Mouse (Mus musculus) neural tube, embryonic 14.5 days (tissue): ENCODE results near the gene Ckm. TPM values are rescaled to one million over a fixed set of nuclear protein-coding genes. Genes with fewer than 3 reads are reported as not detected.

Experiments used
- ATAC-seq: fragments of 200-750 bp; cut with Nextera tagmentation; 2 replicates; pipeline ENCODE4 v1.8.0; 2017; ENCODE audit warnings: low read depth, mild to moderate bottlenecking, moderate TSS enrichment, moderate library complexity
- H3K27ac ChIP-seq: fragments of 300-500 bp; sonication (generic); 2 replicates; pipeline ENCODE4 v1.5.1; 2014; ENCODE audit warnings: low read depth, mild to moderate bottlenecking, control low read depth, low read length, moderate library complexity, mixed read lengths
- H3K27me3 ChIP-seq: fragments of 300-500 bp; sonication (generic); 2 replicates; pipeline ENCODE4 v1.6.1; 2014; ENCODE audit warnings: low read length; ENCODE audit not compliant: control insufficient read depth, insufficient read depth
- H3K36me3 ChIP-seq: fragments of 300-500 bp; sonication (generic); 2 replicates; pipeline ENCODE4 v1.6.1; 2014; ENCODE audit warnings: low read length, mixed read lengths; ENCODE audit not compliant: control insufficient read depth, insufficient read depth
- H3K4me1 ChIP-seq: fragments of 300-500 bp; sonication (generic); 2 replicates; pipeline ENCODE4 v1.6.1; 2014; ENCODE audit warnings: low read length; ENCODE audit not compliant: control insufficient read depth, insufficient read depth
- H3K4me2 ChIP-seq: fragments of 300-500 bp; sonication (generic); 2 replicates; pipeline ENCODE4 v1.6.1; 2014; ENCODE audit warnings: mild to moderate bottlenecking, low read depth, low read length, control low read depth
- H3K4me3 ChIP-seq: fragments of 300-500 bp; sonication (generic); 2 replicates; pipeline ENCODE4 v1.5.1; 2014; ENCODE audit warnings: low read depth, low read length, control low read depth, mixed read lengths
- H3K9ac ChIP-seq: fragments of 300-500 bp; sonication (generic); replicated peaks from 2 replicates; pipeline ENCODE4 v1.6.1; 2014; ENCODE audit warnings: low read depth, mild to moderate bottlenecking, control low read depth, low read length, mixed read lengths
- H3K9me3 ChIP-seq: fragments of 300-500 bp; sonication (generic); 2 replicates; pipeline ENCODE4 v1.6.1; 2016; ENCODE audit warnings: low read length; ENCODE audit not compliant: control insufficient read depth
- WGBS: fragments of 180-500 bp; shearing (Covaris S2); extraction: QIAGEN DNeasy Blood & Tissue Kit; methylation state at CpG from one replicate; pipeline ENCODE4 v1.1.7; 2014; 5-methylcytosine and 5-hydroxymethylcytosine counted together
- polyA plus RNA-seq: library from polyadenylated mRNA; unstranded; fragments of >200 nt; fragmentation: Nextera tagmentation; extraction: Ambion mirVana; gene quantifications from 2 replicates; pipeline ENCODE4 v1.2.1, GENCODE M21; 2014

Ckm gene
- polyA plus RNA-seq, 1 experiment from 2014 or later: 2.0 TPM

DNA sequence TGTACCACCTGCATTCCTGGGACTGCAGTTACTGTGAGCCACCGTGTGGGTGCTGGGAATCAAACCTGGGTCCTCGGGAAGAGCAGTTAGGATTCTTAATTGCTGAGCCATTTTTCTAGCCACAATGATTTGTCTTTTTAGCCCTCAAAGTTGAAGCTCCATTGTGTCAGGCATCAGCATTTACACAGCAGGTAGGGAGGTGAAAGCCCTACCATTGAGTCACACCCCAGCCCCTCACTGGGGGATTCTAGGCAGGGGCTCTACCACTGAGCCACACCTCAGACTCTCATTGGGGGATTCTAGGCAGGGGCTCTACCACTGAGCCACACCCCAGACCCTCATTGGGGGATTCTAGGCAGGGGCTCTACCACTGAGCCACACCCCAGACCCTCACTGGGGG is 31.7 kb downstream of the Ckm start:
- Histone ChIP-seq H3K9ac (no peak overlapping the region), H3K27ac (no peak overlapping the region), H3K9me3 (no peaks in the 10 kb centered on the region), H3K27me3 (no peaks in the 10 kb centered on the region), H3K36me3 (peaks cover 57% of the 10 kb centered on the region), H3K4me2 (no peak overlapping the region), H3K4me1 (no peaks in the 10 kb centered on the region), H3K4me3 (no peak overlapping the region)
- WGBS: 93% methylated on average over 2 of the region's 2 CpGs
- ATAC-seq: no peak

- Histone ChIP-seq H3K9ac (no peak overlapping the region), H3K27me3 (no peaks in the 10 kb centered on the region), H3K4me1 (no peaks in the 10 kb centered on the region), H3K36me3 (peaks cover 49% of the 10 kb centered on the region), H3K27ac (no peak overlapping the region), H3K4me3 (no peak overlapping the region), H3K9me3 (no peaks in the 10 kb centered on the region), H3K4me2 (no peak overlapping the region)
- ATAC-seq: no peak
- 81% methylated on average over 9 of the region's 9 CpGs for WGBS
These were observed 32.5 kb downstream of the Ckm start for GRCm38 (mm10) chr7:19437048-19437447.

- H3K4me2 ChIP-seq: no peak overlapping the region
- H3K36me3 ChIP-seq: peaks cover 36% of the 10 kb centered on the region
- no peak for ATAC-seq
These were observed 37.0 kb downstream of the Ckm start for GRCm38 (mm10) chr7:19441448-19442091.

DNA sequence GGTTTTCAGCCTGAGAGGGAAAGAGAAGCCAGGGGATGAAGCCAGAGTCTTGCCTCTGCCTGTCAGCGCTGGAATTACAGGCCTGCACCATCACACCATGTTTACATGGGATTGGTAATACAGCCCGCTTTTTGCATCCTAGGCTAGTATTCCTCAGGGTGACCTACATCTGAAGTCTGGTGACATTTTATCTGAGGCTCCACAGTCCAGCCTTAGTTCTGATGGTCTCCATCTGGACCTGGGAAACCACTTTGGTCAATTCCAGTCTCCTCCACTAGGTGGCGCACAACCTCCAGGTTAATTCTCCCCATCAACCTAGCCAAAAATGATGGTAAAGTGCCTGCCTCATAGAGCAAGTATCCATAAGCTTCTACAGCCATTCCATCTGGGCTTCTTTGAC is 38.8 kb downstream of the Ckm start:
- no peaks in the 10 kb centered on the region for H3K27me3 ChIP-seq
- H3K36me3 ChIP-seq: peaks cover 32% of the 10 kb centered on the region

More at GRCm38 (mm10) chr7:19441448-19442091, 37.0 kb downstream of the Ckm start:
- Histone ChIP-seq H3K27me3 (no peaks in the 10 kb centered on the region), H3K9ac (no peak overlapping the region), H3K27ac (no peak overlapping the region), H3K4me3 (no peak overlapping the region), H3K9me3 (no peaks in the 10 kb centered on the region), H3K4me1 (no peaks in the 10 kb centered on the region)
- 80% methylated on average over 9 of the region's 9 CpGs for WGBS

DNA sequence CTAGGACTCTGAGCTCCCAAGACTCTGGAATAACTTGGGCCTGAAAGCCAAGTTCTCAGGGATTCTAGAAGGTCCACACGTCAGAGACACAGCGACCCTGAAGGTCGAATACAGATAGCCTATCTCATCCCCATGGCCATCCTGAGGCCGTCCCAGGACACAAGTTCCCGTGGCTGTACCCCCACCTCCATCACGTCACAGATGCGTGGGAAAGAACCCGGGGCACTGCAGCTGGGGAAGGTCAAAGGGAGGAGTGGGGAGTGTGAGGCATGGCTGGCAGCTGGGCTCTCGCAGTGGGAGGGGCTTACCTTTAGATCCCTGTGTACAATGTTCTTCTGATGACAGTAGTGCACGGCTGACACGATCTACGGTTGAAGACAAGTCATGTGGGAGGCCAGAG is 40.2 kb downstream of the Ckm start:
- Histone ChIP-seq H3K27ac (no peak overlapping the region), H3K9me3 (no peaks in the 10 kb centered on the region), H3K27me3 (no peaks in the 10 kb centered on the region), H3K36me3 (peaks cover 33% of the 10 kb centered on the region), H3K4me2 (no peak overlapping the region), H3K9ac (no peak overlapping the region), H3K4me3 (no peak overlapping the region), H3K4me1 (no peaks in the 10 kb centered on the region)
- ATAC-seq: no peak
- 84% methylated on average over 12 of the region's 12 CpGs for whole genome bisulfite sequencing

More for the DNA sequence above, 38.8 kb downstream of the Ckm start:
- Histone ChIP-seq H3K9ac (no peak overlapping the region), H3K4me2 (no peak overlapping the region), H3K4me1 (no peaks in the 10 kb centered on the region), H3K9me3 (no peaks in the 10 kb centered on the region), H3K27ac (no peak overlapping the region), H3K4me3 (no peak overlapping the region)
- 43% methylated on average over 3 of the region's 3 CpGs for WGBS
- ATAC-seq: peak; percentile 55; the same call in 1 of the 2 replicates

DNA sequence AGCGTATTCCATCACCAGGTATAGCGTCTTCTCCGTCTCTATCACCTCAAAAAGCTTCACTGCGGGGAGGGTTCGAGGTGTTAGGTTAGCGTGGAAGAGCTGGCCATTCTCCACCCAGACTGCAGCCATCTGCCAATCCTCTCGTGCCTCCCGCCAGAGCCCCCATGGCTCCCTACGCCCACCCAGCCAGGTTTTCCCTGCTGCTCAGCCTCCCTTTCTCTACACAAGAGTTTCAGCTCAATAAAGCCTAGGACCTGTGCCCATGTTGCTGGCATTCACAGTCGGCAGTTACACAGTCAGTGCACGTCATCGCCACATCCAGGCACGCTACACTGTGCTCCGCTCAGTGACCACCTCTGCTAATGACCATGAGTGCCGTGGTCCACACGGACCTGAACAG is 43.1 kb downstream of the Ckm start:
- H3K4me3 ChIP-seq: no peak overlapping the region
- H3K27me3 ChIP-seq: no peaks in the 10 kb centered on the region
- no peak overlapping the region for H3K27ac ChIP-seq
- H3K36me3 ChIP-seq: peaks cover 28% of the 10 kb centered on the region
- no peak for ATAC-seq
- H3K9me3 ChIP-seq: no peaks in the 10 kb centered on the region
- 90% methylated on average over 14 of the region's 16 CpGs for WGBS
- no peak overlapping the region for H3K4me2 ChIP-seq
- H3K4me1 ChIP-seq: no peaks in the 10 kb centered on the region
- H3K9ac ChIP-seq: no peak overlapping the region

- Histone ChIP-seq H3K36me3 (peaks cover 21% of the 10 kb centered on the region), H3K4me2 (no peak overlapping the region), H3K4me1 (no peaks in the 10 kb centered on the region), H3K4me3 (no peak overlapping the region), H3K27me3 (no peaks in the 10 kb centered on the region), H3K27ac (no peak overlapping the region), H3K9ac (no peak overlapping the region), H3K9me3 (no peaks in the 10 kb centered on the region)
- WGBS: 75% methylated on average over 12 of the region's 12 CpGs
- no peak for ATAC-seq
These were observed 44.6 kb downstream of the Ckm start for GRCm38 (mm10) chr7:19449165-19449564.

- H3K4me3 ChIP-seq: no peak overlapping the region
- H3K4me2 ChIP-seq: no peak overlapping the region
- WGBS: 93% methylated on average over 4 of the region's 4 CpGs
- peaks cover 6% of the 10 kb centered on the region for H3K36me3 ChIP-seq
- H3K9ac ChIP-seq: no peak overlapping the region
- no peak overlapping the region for H3K27ac ChIP-seq
- no peaks in the 10 kb centered on the region for H3K27me3 ChIP-seq
- no peaks in the 10 kb centered on the region for H3K9me3 ChIP-seq
- peaks cover 18% of the 10 kb centered on the region for H3K4me1 ChIP-seq
- ATAC-seq: no peak
These were observed 50.6 kb downstream of the Ckm start for GRCm38 (mm10) chr7:19455186-19455585.

GRCm38 (mm10) chr7:19455819-19456495 is 51.4 kb downstream of the Ckm start:
- no peaks in the 10 kb centered on the region for H3K9me3 ChIP-seq
- no peak overlapping the region for H3K4me3 ChIP-seq
- WGBS: 65% methylated on average over 11 of the region's 11 CpGs
- H3K36me3 ChIP-seq: peaks cover 6% of the 10 kb centered on the region
- H3K9ac ChIP-seq: no peak overlapping the region
- H3K4me2 ChIP-seq: no peak overlapping the region
- H3K27ac ChIP-seq: 0 out of 2 replicates have a peak overlapping the region, but pooled peaks have one; percentile 28
- H3K4me1 ChIP-seq: peaks cover 18% of the 10 kb centered on the region
- ATAC-seq: no peak
- no peaks in the 10 kb centered on the region for H3K27me3 ChIP-seq
